Mouse (Mus musculus) ZHBTc4 (cell line): ENCODE data around the gene Fgf18.

ENCODE experiments used
- DNase-seq: peaks from one replicate; pipeline ENCODE4 v3.0.0-alpha.2; 2011; ENCODE audit warnings: low read depth, low spot score

The Fgf18 gene

DNA sequence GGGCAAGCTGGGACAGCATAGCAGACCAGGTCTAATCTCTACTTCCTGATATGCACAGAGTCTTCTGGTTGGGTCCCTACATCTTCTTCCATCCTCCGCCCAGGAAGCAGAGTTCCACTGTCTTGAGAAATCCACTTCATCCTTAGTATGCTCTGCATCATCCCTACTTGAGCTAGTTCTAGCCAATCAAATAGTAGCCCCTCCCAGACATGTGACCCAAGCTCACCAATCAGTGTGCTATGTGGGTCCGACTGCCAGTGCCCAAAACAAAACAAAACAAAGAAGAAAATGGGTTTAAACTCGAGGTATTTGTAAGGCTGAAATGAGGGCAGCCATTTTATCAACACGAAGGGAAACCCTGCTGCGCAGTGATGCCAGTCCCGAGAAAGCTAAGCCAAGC, 28.7 kb downstream of the Fgf18 start:
- DNase-seq = peak; percentile 46

DNA sequence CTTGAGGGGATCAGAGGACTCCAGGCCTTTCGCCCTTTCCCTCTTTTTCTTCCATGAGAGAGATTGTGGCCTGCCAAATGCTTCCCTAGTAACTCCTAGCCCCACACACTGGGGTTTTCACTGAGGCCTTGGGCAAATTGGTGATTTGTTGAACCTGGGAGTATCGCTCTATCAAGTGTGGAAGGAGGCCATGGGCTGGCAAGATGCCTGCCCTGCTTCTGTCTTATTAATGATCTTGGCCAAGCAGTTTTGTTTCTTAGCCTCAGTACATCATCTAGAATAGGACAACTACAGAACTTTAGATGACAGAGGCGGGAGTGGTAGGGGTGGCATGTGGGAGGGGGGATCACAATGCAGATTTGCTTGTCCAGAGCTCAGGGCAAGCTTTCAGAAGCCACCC, 31.4 kb downstream of the Fgf18 start:
- no peak for DNase-seq

DNA sequence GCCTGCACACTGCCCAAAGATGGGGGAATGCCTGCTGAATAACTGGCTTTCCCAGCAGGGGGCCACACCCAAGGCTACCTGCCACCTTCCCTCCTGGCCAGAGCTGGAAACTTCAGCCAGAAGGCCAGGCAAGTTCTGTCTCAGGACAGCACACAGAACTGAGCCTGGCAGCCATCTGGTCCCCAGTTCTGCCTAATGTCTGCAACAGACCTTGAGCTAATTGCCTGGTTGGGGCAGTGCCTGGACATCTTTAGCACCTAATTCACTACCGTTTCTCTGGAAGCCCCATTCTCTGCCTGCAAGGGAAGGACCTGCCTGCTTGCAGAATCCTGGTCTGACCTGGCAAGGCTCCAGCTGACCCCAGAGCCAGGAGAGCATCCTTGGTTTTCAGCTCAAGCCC, 34.8 kb downstream of the Fgf18 start:
- no peak for DNase-seq

- DNase-seq = no peak
Measured at GRCm38 (mm10) chr11:33110111-33110510, 37.1 kb downstream of the Fgf18 start.

DNA sequence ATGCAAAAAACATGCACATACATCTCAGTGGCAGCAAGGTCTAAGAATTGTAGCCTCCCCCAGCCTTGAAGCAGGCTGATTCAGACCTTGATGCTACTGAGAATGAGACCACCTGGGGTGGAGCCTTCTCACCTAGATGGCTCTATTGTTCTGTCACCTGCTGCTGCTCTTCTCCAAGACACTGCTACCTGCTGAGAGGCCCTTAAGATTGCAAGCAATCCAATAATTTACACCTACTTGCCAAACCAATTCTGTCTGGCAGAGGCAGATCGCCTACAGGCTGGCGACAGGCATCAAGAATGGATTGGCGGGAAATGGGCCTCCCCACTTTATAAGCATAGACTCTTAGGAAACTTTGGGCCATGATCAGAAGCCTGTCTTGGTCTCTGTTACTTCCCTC, 39.7 kb downstream of the Fgf18 start:
- peak; percentile 57 for DNase-seq

GRCm38 (mm10) chr11:33104911-33105316, 42.3 kb downstream of the Fgf18 start:
- DNase-seq = no peak

DNA sequence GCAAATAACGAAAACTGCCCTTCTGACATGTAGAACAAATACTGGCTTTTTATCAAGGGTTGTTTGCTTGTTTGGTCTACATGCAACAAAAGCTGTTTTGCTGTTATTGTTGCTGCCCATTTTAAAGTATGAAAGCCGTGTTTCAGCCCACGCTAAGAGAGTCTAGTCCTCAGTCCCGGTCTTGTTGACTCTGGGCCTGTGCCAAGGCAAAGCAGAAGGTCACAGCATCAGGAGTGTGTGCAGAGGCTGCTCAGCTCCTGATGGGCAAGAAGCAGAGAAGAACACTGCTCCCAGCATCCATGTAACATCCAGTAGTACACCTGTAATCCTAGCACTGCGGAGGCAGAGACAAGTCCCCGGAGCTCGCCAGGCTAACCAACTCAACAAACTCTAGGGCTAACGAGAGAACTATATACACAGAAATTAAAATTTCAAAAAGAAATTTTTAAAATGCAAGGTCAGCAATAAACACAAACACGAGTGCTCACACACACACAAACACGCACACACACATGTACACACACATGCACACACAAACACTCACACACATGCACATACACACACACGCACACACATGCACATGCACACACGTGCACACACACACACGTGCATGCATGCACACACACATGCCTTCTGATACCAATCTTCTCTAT, 43.8 kb downstream of the Fgf18 start:
- DNase-seq = no peak

DNA sequence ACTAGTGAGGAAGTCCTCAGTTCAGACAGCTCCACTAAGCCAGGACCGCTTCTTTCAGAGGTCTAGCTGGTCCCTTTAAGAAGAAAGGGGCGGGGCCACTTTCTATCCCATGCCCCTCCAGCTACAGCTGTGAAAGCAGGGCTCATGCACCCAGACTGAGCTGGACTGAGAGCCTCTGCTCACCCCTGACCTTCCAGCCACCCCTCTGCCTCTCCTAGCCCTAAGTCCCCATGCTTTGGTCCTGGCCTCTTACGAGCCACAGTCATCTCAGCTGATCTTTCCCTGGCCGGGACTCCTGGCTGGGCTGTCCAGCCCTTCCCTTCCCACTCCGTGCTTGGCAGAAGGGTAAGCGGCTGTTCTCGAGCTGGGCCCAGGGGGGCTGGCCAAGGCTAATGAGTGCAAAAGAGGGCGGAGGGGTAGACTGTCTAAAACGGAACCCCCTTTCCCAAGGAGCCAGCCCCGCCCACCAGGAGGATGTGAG, 47.1 kb downstream of the Fgf18 start:
- DNase-seq = no peak

DNA sequence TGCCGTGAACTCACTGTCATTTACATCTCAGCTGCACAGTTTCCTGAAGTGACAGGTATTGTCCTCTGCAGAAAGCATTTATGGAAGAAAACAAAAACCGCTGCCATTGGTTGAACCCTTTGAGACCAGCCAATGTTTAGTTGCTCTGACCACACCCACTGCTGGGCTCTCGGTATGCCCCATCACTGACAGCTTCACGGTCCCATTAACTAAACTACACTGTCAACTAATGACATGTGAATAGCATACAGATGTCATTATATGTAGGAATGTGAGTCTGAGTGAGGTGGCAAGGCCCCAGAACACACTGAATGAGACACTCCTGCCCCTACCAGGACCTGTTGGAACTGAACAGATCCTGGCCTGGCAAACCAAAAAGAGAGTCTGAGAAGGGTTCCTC, 47.8 kb downstream of the Fgf18 start:
- DNase-seq = no peak

- no peak for DNase-seq
Measured at GRCm38 (mm10) chr11:33098446-33098845, 48.8 kb downstream of the Fgf18 start.

- DNase-seq = peak; percentile 67
Measured at GRCm38 (mm10) chr11:33097855-33098254, 49.3 kb downstream of the Fgf18 start.

- DNase-seq = no peak
Measured at GRCm38 (mm10) chr11:33089856-33090255, 57.3 kb downstream of the Fgf18 start.

DNA sequence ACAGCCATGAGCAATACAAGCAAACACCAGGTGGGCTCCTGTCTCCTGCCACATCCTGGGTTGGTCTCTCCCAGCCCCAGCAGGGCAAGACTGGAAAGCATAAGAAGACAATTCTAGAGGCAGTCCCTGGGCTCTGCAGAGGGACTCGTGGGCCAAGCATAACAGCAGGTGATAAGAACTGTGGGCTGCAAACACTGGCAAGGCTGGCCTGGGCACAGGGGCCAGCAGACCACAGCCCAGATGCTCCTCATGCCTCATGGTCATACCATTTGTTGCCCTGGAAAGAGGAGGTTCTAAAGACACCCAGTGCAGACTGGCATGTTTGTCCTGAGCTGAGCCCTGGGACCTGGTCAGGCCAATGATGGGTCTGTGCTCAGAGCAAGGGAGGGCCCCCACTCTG, 59.0 kb downstream of the Fgf18 start:
- no peak for DNase-seq

GRCm38 (mm10) chr11:33086046-33086445, 61.2 kb downstream of the Fgf18 start:
- no peak for DNase-seq

GRCm38 (mm10) chr11:33085514-33085913, 61.7 kb downstream of the Fgf18 start:
- no peak for DNase-seq

DNA sequence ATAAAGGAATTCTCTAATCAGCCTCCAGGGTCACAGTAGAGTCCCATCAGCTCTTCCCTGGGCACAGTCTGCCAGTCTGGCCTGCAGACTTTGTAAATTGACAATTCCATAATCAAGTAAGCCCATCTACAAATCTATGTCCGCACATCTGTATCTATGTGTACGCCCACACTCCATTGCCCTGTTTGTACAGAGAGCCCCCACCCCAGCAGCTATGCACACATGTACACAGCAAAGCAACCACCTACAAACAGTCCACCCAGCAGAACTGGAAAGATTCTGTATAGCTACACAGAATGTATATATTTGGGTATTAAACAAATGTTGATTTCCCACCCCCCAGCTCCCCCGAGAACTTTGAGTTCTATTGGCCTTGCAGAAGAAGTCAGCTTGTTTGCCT, 62.1 kb downstream of the Fgf18 start:
- no peak for DNase-seq

- no peak for DNase-seq
Measured at GRCm38 (mm10) chr11:33084041-33084440, 63.2 kb downstream of the Fgf18 start.

GRCm38 (mm10) chr11:33081175-33081574, 66.0 kb downstream of the Fgf18 start:
- no peak for DNase-seq

GRCm38 (mm10) chr11:33080046-33080808, 67.0 kb downstream of the Fgf18 start:
- no peak for DNase-seq

- no peak for DNase-seq
Measured at GRCm38 (mm10) chr11:33079424-33079823, 67.8 kb downstream of the Fgf18 start.

DNA sequence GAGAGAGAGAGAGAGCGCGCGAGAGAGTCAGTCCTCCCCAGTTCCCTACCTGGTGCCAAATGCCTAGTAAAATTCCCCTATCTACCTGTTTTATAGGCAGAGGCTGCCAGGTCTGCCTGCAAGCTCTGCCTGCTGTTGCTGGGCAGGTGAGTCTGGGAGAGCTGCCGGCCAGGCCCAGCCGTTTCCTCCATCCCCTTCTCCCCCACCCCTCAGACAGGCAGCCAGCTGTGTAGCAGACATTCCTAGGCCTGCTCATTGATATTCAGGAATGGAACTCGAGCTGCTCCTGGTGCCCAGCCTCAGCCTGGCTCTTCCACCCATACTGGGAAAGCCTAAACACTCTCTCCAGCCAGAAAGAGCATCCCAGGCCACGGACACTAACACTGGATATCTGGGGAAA, 69.2 kb downstream of the Fgf18 start:
- DNase-seq = peak; percentile 22

DNA sequence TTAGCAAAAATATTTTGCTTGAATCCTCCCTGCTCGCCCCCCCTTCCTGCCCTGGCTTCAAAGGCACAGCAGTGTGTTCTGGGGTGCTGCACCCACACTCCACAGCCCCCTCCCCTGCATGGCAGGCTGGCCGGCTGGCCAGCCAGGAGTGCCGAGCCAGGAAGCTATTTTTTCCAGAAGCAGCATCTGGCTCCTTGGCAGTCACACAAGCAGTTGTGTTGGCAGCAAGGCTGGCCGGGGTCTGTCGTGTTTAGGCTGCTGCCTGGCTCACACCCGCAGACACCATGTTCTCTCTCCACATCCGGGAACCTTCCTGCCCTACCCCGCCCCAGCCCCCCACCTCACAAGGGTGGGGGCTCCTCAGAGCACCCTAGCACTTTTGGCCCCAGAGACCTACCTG, 71.9 kb downstream of the Fgf18 start:
- no peak for DNase-seq

GRCm38 (mm10) chr11:33074541-33074940, 72.7 kb downstream of the Fgf18 start:
- DNase-seq = no peak
